Mouse (Mus musculus): ENCODE measurements around the gene Cdan1. TPM values are rescaled to one million over a fixed set of nuclear protein-coding genes. Genes with fewer than 3 reads are reported as not detected.
A peak's percentile ranks its signal among the peaks of the same experiment; 100 is the strongest.

Gene Cdan1
- polyA plus RNA-seq, 1 experiment from 2014 or later: 7.6 TPM

DNA sequence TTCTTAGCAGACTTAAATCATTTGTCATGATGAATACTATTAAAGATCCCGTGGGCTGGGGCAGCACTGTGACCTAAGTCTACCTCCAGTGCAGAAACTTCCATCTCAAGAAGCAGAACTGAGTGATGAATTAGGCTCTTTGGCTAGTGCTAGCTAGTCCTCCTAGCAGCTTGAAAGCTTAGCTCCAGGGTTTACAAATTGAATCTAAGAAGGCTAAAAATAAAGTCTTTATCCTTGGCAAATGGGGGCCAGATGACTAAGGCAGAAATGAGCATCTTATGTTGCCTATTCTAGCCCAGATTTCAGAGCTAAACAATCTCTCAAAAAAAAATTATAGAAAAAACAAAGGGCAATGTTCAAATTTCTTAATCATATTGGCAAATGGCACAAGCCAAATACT, 10.8 kb upstream of the Cdan1 start:
- no peak overlapping the region for H3K4me2 ChIP-seq
- WGBS: 83% methylated on average over 1 of the region's 1 CpGs
- no peaks in the 10 kb centered on the region for H3K9me3 ChIP-seq (ENCODE audit: control insufficient read depth, low read length)
- DNase-seq (ENCODE audit: low spot score, missing footprints) (peak; percentile 35), ATAC-seq (ENCODE audit: low FRiP score) (no peak)
- no peak overlapping the region for H3K4me3 ChIP-seq (ENCODE audit: low read depth, low read length)
- H3K27me3 ChIP-seq (ENCODE audit: control insufficient read depth, insufficient read depth, low read length): no peaks in the 10 kb centered on the region
- no peak overlapping the region for H3K9ac ChIP-seq (ENCODE audit: low read length)
- peaks cover 5% of the 10 kb centered on the region for H3K36me3 ChIP-seq (ENCODE audit: control insufficient read depth, insufficient read depth, low read length)
- no peak overlapping the region for H3K27ac ChIP-seq (ENCODE audit: low read depth, low read length)
- no peaks in the 10 kb centered on the region for H3K4me1 ChIP-seq (ENCODE audit: control insufficient read depth, insufficient read depth, low read length)

DNA sequence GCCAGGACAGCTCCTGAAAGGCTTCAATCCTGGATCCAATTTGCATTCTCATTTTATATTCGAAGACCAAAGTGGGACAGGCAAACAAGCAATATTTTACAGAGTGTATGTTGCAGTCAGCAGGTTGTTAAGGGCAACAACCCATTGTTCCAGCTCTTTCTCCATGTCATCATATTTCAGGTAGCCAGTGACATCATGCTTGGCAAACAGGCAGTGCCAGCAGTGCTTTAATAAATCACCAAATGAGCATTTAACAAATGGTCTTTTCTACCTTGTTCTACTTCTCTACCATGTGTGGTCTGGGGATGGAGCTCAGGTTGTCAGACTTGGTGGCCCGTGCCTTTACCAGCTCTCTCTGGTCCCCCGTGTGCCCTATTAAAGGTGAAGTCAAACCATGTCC, 8.2 kb upstream of the Cdan1 start:
- 87% methylated on average over 3 of the region's 3 CpGs for WGBS

DNA sequence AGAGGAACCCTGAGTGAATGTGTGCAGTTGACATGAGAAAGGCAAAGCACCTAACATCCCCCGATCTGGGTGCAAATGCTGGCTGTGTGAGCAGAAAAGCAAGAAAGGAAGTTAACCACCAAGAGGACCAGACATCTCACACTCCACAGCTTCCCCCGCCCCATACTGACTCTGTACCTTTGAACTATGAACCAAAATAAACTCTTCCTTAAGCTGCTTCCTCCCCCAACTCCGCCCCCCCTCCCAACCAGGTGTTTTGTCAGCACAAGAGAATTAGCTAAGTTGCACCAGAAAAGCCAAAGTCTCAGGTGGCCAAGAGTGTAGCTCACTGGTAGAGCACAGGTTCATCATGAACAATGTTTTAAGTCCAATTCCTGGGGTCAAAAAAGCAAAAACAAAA, 3.2 kb upstream of the Cdan1 start:
- no peaks in the 10 kb centered on the region for H3K9me3 ChIP-seq (ENCODE audit: control insufficient read depth, low read length)
- H3K9ac ChIP-seq (ENCODE audit: low read length): no peak overlapping the region
- WGBS: 75% methylated on average over 3 of the region's 3 CpGs
- no peak for DNase-seq (ENCODE audit: low spot score, missing footprints)
- H3K27ac ChIP-seq (ENCODE audit: low read depth, low read length): no peak overlapping the region
- H3K4me2 ChIP-seq: no peak overlapping the region
- ATAC-seq (ENCODE audit: low FRiP score): no peak
- peaks cover 4% of the 10 kb centered on the region; the same call in 1 of the 2 replicates for H3K4me1 ChIP-seq (ENCODE audit: control insufficient read depth, insufficient read depth, low read length)
- no peak overlapping the region for H3K4me3 ChIP-seq (ENCODE audit: low read depth, low read length)
- no peaks in the 10 kb centered on the region for H3K36me3 ChIP-seq (ENCODE audit: control insufficient read depth, insufficient read depth, low read length)
- H3K27me3 ChIP-seq (ENCODE audit: control insufficient read depth, insufficient read depth, low read length): no peaks in the 10 kb centered on the region

More for the DNA sequence above, 8.2 kb upstream of the Cdan1 start:
- H3K36me3 ChIP-seq (ENCODE audit: control insufficient read depth, insufficient read depth, low read length): peaks cover 2% of the 10 kb centered on the region; the same call in 1 of the 2 replicates
- H3K4me3 ChIP-seq (ENCODE audit: low read depth, low read length): no peak overlapping the region
- H3K4me1 ChIP-seq (ENCODE audit: control insufficient read depth, insufficient read depth, low read length): no peaks in the 10 kb centered on the region
- no peaks in the 10 kb centered on the region for H3K27me3 ChIP-seq (ENCODE audit: control insufficient read depth, insufficient read depth, low read length)
- DNase-seq (ENCODE audit: low spot score, missing footprints) (no peak), ATAC-seq (ENCODE audit: low FRiP score) (no peak)
- H3K9ac ChIP-seq (ENCODE audit: low read length): no peak overlapping the region
- H3K9me3 ChIP-seq (ENCODE audit: control insufficient read depth, low read length): no peaks in the 10 kb centered on the region
- no peak overlapping the region for H3K4me2 ChIP-seq
- no peak overlapping the region for H3K27ac ChIP-seq (ENCODE audit: low read depth, low read length)

- ATAC-seq (ENCODE audit: low FRiP score): no peak
- Histone ChIP-seq H3K4me2 (no peak overlapping the region), H3K9ac (ENCODE audit: low read length) (no peak overlapping the region), H3K36me3 (ENCODE audit: control insufficient read depth, insufficient read depth, low read length) (no peaks in the 10 kb centered on the region), H3K27ac (ENCODE audit: low read depth, low read length) (no peak overlapping the region), H3K4me3 (ENCODE audit: low read depth, low read length) (no peak overlapping the region), H3K9me3 (ENCODE audit: control insufficient read depth, low read length) (no peaks in the 10 kb centered on the region), H3K4me1 (ENCODE audit: control insufficient read depth, insufficient read depth, low read length) (peaks cover 4% of the 10 kb centered on the region; the same call in 1 of the 2 replicates), H3K27me3 (ENCODE audit: control insufficient read depth, insufficient read depth, low read length) (no peaks in the 10 kb centered on the region)
- no peak for DNase-seq (ENCODE audit: low spot score, missing footprints)
- WGBS: 49% methylated on average over 1 of the region's 1 CpGs
These were observed 2.7 kb upstream of the Cdan1 start for GRCm38 (mm10) chr2:120852626-120853025.

- H3K4me2 ChIP-seq: peak within 1 kb of the TSS; percentile 72
- H3K9me3 ChIP-seq (ENCODE audit: control insufficient read depth, low read length): no peaks in the 10 kb centered on the region
- H3K4me1 ChIP-seq (ENCODE audit: control insufficient read depth, insufficient read depth, low read length): peaks cover 4% of the 10 kb centered on the region; the same call in 1 of the 2 replicates
- H3K9ac ChIP-seq (ENCODE audit: low read length): peak within 1 kb of the TSS; percentile 89
- H3K36me3 ChIP-seq (ENCODE audit: control insufficient read depth, insufficient read depth, low read length): no peaks in the 10 kb centered on the region
- DNase-seq (ENCODE audit: low spot score, missing footprints) (peak; percentile 99), ATAC-seq (ENCODE audit: low FRiP score) (peak; percentile 100)
- peak within 1 kb of the TSS; percentile 92 for H3K4me3 ChIP-seq (ENCODE audit: low read depth, low read length)
- under 1% methylated on average over 39 of the region's 39 CpGs for WGBS
- H3K27ac ChIP-seq (ENCODE audit: low read depth, low read length): peak within 1 kb of the TSS; percentile 73
- no peaks in the 10 kb centered on the region for H3K27me3 ChIP-seq (ENCODE audit: control insufficient read depth, insufficient read depth, low read length)
These were observed 625 bp upstream of the Cdan1 start, which contains the start of gene Ttbk2 for GRCm38 (mm10) chr2:120850424-120851082. Gene Ttbk2, minus strand, starts transcription at chr2:120850604.

DNA sequence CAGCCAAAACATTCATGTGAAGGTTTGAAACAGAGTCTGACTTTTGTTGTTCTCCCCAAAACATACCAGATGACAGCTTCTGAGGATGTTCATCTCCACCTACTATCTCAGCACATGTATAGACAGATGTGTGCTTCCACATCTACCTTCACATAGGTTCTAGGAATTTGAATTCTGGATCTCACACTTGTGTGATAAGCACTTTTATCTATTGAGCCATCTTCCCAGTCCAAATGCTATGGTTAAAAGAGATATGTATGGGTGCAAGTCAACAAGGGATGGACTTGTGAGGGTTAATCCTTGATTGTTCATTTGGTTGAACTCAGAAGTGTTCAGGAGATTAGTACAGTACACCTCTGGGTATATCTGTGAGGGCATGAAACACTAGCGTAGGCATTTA, 4.6 kb downstream of the Cdan1 start:
- Histone ChIP-seq H3K27ac (ENCODE audit: low read depth, low read length) (no peak overlapping the region), H3K27me3 (ENCODE audit: control insufficient read depth, insufficient read depth, low read length) (no peaks in the 10 kb centered on the region), H3K9me3 (ENCODE audit: control insufficient read depth, low read length) (no peaks in the 10 kb centered on the region), H3K4me3 (ENCODE audit: low read depth, low read length) (no peak overlapping the region), H3K4me1 (ENCODE audit: control insufficient read depth, insufficient read depth, low read length) (peaks cover 4% of the 10 kb centered on the region; the same call in 1 of the 2 replicates), H3K9ac (ENCODE audit: low read length) (no peak overlapping the region), H3K4me2 (no peak overlapping the region), H3K36me3 (ENCODE audit: control insufficient read depth, insufficient read depth, low read length) (no peaks in the 10 kb centered on the region)
- no peak for ATAC-seq (ENCODE audit: low FRiP score)
- no peak for DNase-seq (ENCODE audit: low spot score, missing footprints)
- 88% methylated on average over 1 of the region's 1 CpGs for WGBS

DNA sequence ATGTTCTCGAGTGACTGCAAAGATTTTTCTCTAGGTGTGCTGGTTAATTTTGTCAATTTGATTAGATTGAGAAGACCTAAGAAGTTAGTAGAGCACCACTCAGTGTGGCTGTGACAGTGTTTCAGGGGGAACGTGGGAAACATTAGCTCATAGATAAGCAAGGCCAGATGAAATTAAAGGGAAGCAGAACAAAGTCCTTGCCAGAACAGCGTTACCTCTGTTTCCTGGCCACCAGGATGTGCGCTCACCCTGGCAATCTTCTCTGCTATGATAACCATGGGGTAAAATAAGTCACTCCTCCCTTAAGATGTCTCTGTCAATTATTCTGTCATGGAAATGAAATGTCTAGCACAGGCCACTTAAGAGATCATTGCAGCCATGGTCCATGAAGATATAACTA, 5.9 kb downstream of the Cdan1 start:
- no peak overlapping the region for H3K4me2 ChIP-seq
- ATAC-seq (ENCODE audit: low FRiP score) (no peak), DNase-seq (ENCODE audit: low spot score, missing footprints) (no peak)
- no peaks in the 10 kb centered on the region for H3K27me3 ChIP-seq (ENCODE audit: control insufficient read depth, insufficient read depth, low read length)
- no peaks in the 10 kb centered on the region for H3K36me3 ChIP-seq (ENCODE audit: control insufficient read depth, insufficient read depth, low read length)
- no peak overlapping the region for H3K27ac ChIP-seq (ENCODE audit: low read depth, low read length)
- H3K4me3 ChIP-seq (ENCODE audit: low read depth, low read length): no peak overlapping the region
- H3K9ac ChIP-seq (ENCODE audit: low read length): no peak overlapping the region
- H3K9me3 ChIP-seq (ENCODE audit: control insufficient read depth, low read length): no peaks in the 10 kb centered on the region
- WGBS: 91% methylated on average over 4 of the region's 4 CpGs
- H3K4me1 ChIP-seq (ENCODE audit: control insufficient read depth, insufficient read depth, low read length): peaks cover under 1% of the 10 kb centered on the region; the same call in 1 of the 2 replicates

DNA sequence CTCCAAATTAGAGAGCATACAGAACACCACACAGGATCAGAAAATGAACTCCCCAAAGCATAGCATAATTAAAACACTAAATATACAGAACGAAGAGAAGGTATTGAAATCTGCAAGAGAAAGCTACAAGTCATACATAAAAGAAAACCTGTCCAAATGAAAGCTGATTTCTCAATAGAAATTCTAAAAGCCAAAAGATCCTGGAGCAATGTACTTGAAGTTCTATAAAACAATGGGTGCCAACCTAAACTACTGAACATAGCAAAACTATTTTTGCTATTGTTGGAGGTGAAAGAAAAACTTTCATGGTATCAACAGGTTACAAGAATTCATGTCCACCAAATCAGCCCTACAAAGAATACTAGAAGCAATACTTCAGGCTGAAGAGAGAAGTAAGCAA, 8.7 kb downstream of the Cdan1 start:
- no peaks in the 10 kb centered on the region for H3K36me3 ChIP-seq (ENCODE audit: control insufficient read depth, insufficient read depth, low read length)
- 84% methylated on average over 1 of the region's 1 CpGs for WGBS

GRCm38 (mm10) chr2:120835167-120835566, 14.8 kb downstream of the Cdan1 start:
- 92% methylated on average over 4 of the region's 4 CpGs for WGBS
- no peak for ATAC-seq (ENCODE audit: low FRiP score)
- Histone ChIP-seq H3K4me3 (ENCODE audit: low read depth, low read length) (no peak overlapping the region), H3K9me3 (ENCODE audit: control insufficient read depth, low read length) (no peaks in the 10 kb centered on the region; the same call in 1 of the 2 replicates), H3K36me3 (ENCODE audit: control insufficient read depth, insufficient read depth, low read length) (no peaks in the 10 kb centered on the region), H3K4me2 (no peak overlapping the region), H3K27me3 (ENCODE audit: control insufficient read depth, insufficient read depth, low read length) (no peaks in the 10 kb centered on the region), H3K27ac (ENCODE audit: low read depth, low read length) (no peak overlapping the region), H3K4me1 (ENCODE audit: control insufficient read depth, insufficient read depth, low read length) (no peaks in the 10 kb centered on the region), H3K9ac (ENCODE audit: low read length) (no peak overlapping the region)
- DNase-seq (ENCODE audit: low spot score, missing footprints): no peak

More for the DNA sequence above, 8.7 kb downstream of the Cdan1 start:
- ATAC-seq (ENCODE audit: low FRiP score) (no peak), DNase-seq (ENCODE audit: low spot score, missing footprints) (no peak)
- no peak overlapping the region for H3K4me2 ChIP-seq
- no peak overlapping the region for H3K27ac ChIP-seq (ENCODE audit: low read depth, low read length)
- no peaks in the 10 kb centered on the region for H3K27me3 ChIP-seq (ENCODE audit: control insufficient read depth, insufficient read depth, low read length)
- no peaks in the 10 kb centered on the region for H3K4me1 ChIP-seq (ENCODE audit: control insufficient read depth, insufficient read depth, low read length)
- H3K9me3 ChIP-seq (ENCODE audit: control insufficient read depth, low read length): no peaks in the 10 kb centered on the region
- no peak overlapping the region for H3K4me3 ChIP-seq (ENCODE audit: low read depth, low read length)
- no peak overlapping the region for H3K9ac ChIP-seq (ENCODE audit: low read length)
